Mouse (Mus musculus): ENCODE results near the gene Fgfr2.

DNA sequence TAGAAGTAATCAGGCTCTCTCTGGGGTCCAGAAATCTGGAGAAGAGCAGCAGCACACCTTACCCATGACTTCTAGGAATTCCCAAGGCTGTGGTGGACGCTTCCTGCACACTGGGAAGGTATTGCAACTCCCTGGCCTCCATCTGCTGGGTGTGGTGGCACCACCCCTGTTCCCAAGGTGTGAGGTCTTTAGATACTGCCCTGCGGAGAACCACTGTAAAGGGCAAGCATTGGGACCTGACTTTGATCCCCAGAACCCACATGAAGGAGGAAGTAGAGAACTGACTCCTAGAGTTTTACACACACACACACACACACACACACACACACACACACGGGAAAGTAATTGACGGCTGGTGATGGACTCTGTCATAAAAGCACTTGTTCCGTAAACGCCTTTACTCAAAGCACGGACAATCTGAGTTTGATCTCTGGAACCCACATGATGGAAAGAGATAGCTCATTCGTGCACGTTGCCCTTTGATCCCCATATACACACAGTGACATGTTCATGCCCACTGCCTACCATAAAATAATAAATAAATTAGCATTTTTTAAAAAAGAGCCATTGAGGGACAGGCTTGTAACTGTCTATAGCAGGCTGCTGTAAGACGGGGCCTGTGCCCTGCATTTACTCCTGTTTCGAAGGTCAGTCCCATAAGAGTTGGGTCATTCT lies 478.4 kb downstream of the Fgfr2 start:
- TF ChIP-seq CTCF (IDR thresholded peaks at IDR 0.05; ENCODE audit: extremely low read depth, insufficient read length, insufficient replicate concordance, low read depth, low read length) (no peak), POLR2A (IDR thresholded peaks at IDR 0.05; ENCODE audit: low read depth, low read length) (no peak)

Data from small intestine, adult 2 months (tissue).